Mouse (Mus musculus): ENCODE data around the gene Inip. TPM values are rescaled to one million over a fixed set of nuclear protein-coding genes. Genes with fewer than 3 reads are reported as not detected.
"Not testable (repeated sequence)": the region's sequence is repeated elsewhere in the genome, so short reads cannot be mapped to it uniquely, and the experiment has no call there.

Inip gene
- total RNA-seq, 2 experiments from 2014 or later, result 9.3 to 10.9 TPM

GRCm38 (mm10) chr4:59815121-59815810 lies 13.9 kb upstream of the Inip start:
- DNase-seq (ENCODE audit: low spot score), result no peak
- intact Hi-C loops (cut with DNase I), result no loop called here

GRCm38 (mm10) chr4:59814094-59814493 lies 12.7 kb upstream of the Inip start:
- no peak for DNase-seq (ENCODE audit: low spot score)
- intact Hi-C loops (cut with DNase I), result no loop called here

- intact Hi-C loops (cut with DNase I), result loop anchor here (5.0 kb wide), 2 partner anchors 39 to 64 kb away; no protein-coding TSS in a partner anchor
- no peak for DNase-seq (ENCODE audit: low spot score)
Measured at GRCm38 (mm10) chr4:59808396-59808795, 7.0 kb upstream of the Inip start.

GRCm38 (mm10) chr4:59807521-59807920 lies 6.1 kb upstream of the Inip start:
- no peak for DNase-seq (ENCODE audit: low spot score)
- intact Hi-C loops (cut with DNase I), result loop anchor here (5.0 kb wide), 2 partner anchors 40 to 65 kb away; no protein-coding TSS in a partner anchor

GRCm38 (mm10) chr4:59806879-59807195 lies 5.4 kb upstream of the Inip start:
- intact Hi-C loops (cut with DNase I), result loop anchor here (5.0 kb wide), 2 partner anchors 40 to 65 kb away; no protein-coding TSS in a partner anchor

GRCm38 (mm10) chr4:59805968-59806878 lies 4.8 kb upstream of the Inip start:
- intact Hi-C loops (cut with DNase I), result loop anchor here (2.0 to 5.0 kb wide), 3 partner anchors 21 to 66 kb away; no protein-coding TSS in a partner anchor
- DNase-seq (ENCODE audit: low spot score), result no peak

More at GRCm38 (mm10) chr4:59806879-59807195, 5.4 kb upstream of the Inip start:
- no peak for DNase-seq (ENCODE audit: low spot score)

GRCm38 (mm10) chr4:59805181-59805967 lies 4.0 kb upstream of the Inip start, which contains the start of gene Snx30:
Gene Snx30 (plus strand): TSS chr4:59805840.
- intact Hi-C loops (cut with DNase I), result loop anchor here (2.0 to 5.0 kb wide), 3 partner anchors 21 to 67 kb away; no protein-coding TSS in a partner anchor
- peak; percentile 79 for DNase-seq (ENCODE audit: low spot score)

GRCm38 (mm10) chr4:59804754-59805153 lies 3.4 kb upstream of the Inip start:
- DNase-seq (ENCODE audit: low spot score), result no peak
- intact Hi-C loops (cut with DNase I), result loop anchor here (2.0 to 5.0 kb wide), 3 partner anchors 20 to 68 kb away; no protein-coding TSS in a partner anchor

- DNase-seq (ENCODE audit: low spot score), result no peak
- intact Hi-C loops (cut with DNase I), result no loop called here
Measured at GRCm38 (mm10) chr4:59803358-59803757, 2.0 kb upstream of the Inip start.

- intact Hi-C loops (cut with DNase I), result no loop called here
Measured at GRCm38 (mm10) chr4:59802792-59803191, 1.4 kb upstream of the Inip start.

GRCm38 (mm10) chr4:59802107-59802506 lies 718 bp upstream of the Inip start:
- intact Hi-C loops (cut with DNase I), result no loop called here
- DNase-seq (ENCODE audit: low spot score), result no peak

More at GRCm38 (mm10) chr4:59802792-59803191, 1.4 kb upstream of the Inip start:
- DNase-seq (ENCODE audit: low spot score), result no peak

- intact Hi-C loops (cut with DNase I), result no loop called here
- DNase-seq (ENCODE audit: low spot score), result no peak
Measured at GRCm38 (mm10) chr4:59800181-59800580, 1.2 kb downstream of the Inip start.

- no peak for DNase-seq (ENCODE audit: low spot score)
- intact Hi-C loops (cut with DNase I), result no loop called here
Measured at GRCm38 (mm10) chr4:59795788-59796455, 5.5 kb downstream of the Inip start.

- intact Hi-C loops (cut with DNase I), result no loop called here
- DNase-seq (ENCODE audit: low spot score), result no peak
Measured at GRCm38 (mm10) chr4:59794116-59794515, 7.3 kb downstream of the Inip start.

- intact Hi-C loops (cut with DNase I); DNase-seq (ENCODE audit: low spot score): not testable (repeated sequence)
Measured at GRCm38 (mm10) chr4:59793626-59794025, 7.8 kb downstream of the Inip start.

- intact Hi-C loops (cut with DNase I), result loop anchor here (10.0 kb wide), 1 partner anchor 424 kb away; no protein-coding TSS in a partner anchor
- no peak for DNase-seq (ENCODE audit: low spot score)
Measured at GRCm38 (mm10) chr4:59789015-59789414, 12.4 kb downstream of the Inip start.

- no peak for DNase-seq (ENCODE audit: low spot score)
- intact Hi-C loops (cut with DNase I), result loop anchor here (1.0 to 10.0 kb wide), 3 partner anchors 62 to 422 kb away; no protein-coding TSS in a partner anchor
Measured at GRCm38 (mm10) chr4:59787126-59787525, 14.3 kb downstream of the Inip start.

- DNase-seq (ENCODE audit: low spot score), result no peak
- intact Hi-C loops (cut with DNase I), result loop anchor here (1.0 to 10.0 kb wide), 4 partner anchors 62 to 422 kb away; no protein-coding TSS in a partner anchor
Measured at GRCm38 (mm10) chr4:59786661-59787060, 14.7 kb downstream of the Inip start.

GRCm38 (mm10) chr4:59785412-59785811 lies 16.0 kb downstream of the Inip start:
- no peak for DNase-seq (ENCODE audit: low spot score)
- intact Hi-C loops (cut with DNase I), result loop anchor here (2.0 to 10.0 kb wide), 2 partner anchors 19 to 421 kb away; partner anchors contain the start of gene Snx30
